Mouse (Mus musculus): ENCODE data around the gene Fn3krp. TPM values are rescaled to one million over a fixed set of nuclear protein-coding genes. Genes with fewer than 3 reads are reported as not detected.

Fn3krp gene
- polyA plus RNA-seq, 1 experiment from 2014 or later: 7.8 TPM

DNA sequence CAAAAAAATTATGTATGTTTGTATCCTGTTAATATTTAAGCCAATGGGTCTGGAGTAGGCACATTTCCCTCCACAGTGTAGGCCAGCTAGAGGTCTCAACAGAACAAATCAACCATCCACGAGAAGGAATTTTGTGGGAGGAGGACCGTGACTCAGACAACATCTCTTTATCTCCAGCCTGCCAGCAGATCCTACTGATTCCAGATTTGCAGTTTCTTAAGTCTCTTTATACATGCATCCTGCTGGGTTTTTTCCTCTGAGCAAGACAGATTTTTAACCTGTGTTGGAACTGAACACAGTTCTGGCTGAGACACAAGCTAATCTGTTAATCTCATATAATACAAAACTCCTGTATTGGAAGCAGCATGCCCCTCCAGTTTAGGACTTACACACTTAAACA is 2.3 kb upstream of the Fn3krp start:
- 74% methylated on average over 2 of the region's 2 CpGs for WGBS
- Histone ChIP-seq H3K4me1 (peaks cover 15% of the 10 kb centered on the region), H3K27ac (replicated peaks) (no peak overlapping the region), H3K36me3 (replicated peaks) (no peaks in the 10 kb centered on the region), H3K27me3 (replicated peaks; ENCODE audit: low read depth, poor library complexity, severe bottlenecking) (no peaks in the 10 kb centered on the region), H3K9me3 (no peaks in the 10 kb centered on the region), H3K4me3 (no peak overlapping the region)
- no peak for DNase-seq (ENCODE audit: low spot score)

DNA sequence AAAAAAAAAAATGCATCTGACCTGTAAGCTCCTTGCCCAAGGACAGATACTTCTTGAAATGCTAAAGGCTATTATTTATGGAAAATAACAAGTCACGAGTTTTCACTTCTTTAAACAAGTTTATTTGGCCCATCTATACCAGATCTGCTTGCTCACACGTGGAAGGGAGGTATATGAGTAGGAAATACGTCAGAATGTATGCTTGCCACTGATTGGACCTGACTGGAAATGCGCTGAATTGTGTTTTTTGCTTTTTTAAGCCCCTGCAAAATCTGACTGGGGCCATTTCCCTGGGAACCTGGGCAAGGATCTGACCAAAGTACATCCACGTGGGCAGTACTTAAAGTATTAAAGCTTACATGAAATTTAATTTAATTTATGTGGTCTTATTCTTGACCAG is 822 bp upstream of the Fn3krp start:
- WGBS: 49% methylated on average over 5 of the region's 5 CpGs
- H3K27me3 ChIP-seq (replicated peaks; ENCODE audit: low read depth, poor library complexity, severe bottlenecking): no peaks in the 10 kb centered on the region
- no peak for DNase-seq (ENCODE audit: low spot score)
- peaks cover 15% of the 10 kb centered on the region for H3K4me1 ChIP-seq
- H3K9me3 ChIP-seq: no peaks in the 10 kb centered on the region
- no peaks in the 10 kb centered on the region; the same call in 1 of the 2 replicates for H3K36me3 ChIP-seq (replicated peaks)
- peak overlapping the region; percentile 81 for H3K4me3 ChIP-seq
- peak overlapping the region; percentile 84 for H3K27ac ChIP-seq (replicated peaks)

DNA sequence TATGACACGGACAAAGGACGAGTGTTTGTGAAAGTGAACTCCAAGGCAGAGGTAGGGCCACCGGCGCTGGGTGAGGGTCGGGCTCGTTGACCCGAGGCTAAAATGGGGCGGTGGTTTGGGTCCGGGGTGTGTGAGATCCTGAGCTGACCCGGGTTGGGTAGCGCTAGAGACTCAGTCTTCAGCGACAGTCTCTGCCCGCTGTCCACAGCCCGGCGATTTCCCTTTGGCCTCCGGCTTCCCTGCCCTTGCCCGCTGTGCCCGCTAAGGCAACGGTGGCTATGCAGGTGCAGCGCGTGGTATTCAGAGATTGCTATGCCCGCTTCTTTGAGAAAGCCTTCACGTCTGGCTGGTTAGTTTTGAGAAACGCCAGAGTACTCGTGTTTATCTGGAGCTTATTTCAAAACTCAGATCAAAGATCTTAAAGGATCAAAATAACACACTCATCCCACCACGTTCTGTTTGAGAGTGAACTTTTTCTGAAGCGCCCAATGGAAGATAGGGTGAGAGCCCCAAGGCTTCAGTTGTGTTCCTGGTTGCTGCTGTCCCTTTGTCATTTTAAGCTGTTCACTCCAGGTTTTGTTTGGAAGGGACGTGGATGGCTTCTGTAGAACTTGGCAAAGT is 462 bp downstream of the Fn3krp start:
- DNase-seq (ENCODE audit: low spot score): no peak
- Histone ChIP-seq H3K9me3 (no peaks in the 10 kb centered on the region), H3K27ac (replicated peaks) (peak overlapping the region; percentile 84), H3K4me3 (peak overlapping the region; percentile 81), H3K4me1 (peaks cover 15% of the 10 kb centered on the region), H3K36me3 (replicated peaks) (no peaks in the 10 kb centered on the region; the same call in 1 of the 2 replicates), H3K27me3 (replicated peaks; ENCODE audit: low read depth, poor library complexity, severe bottlenecking) (no peaks in the 10 kb centered on the region)
- WGBS: under 1% methylated on average over 28 of the region's 28 CpGs

DNA sequence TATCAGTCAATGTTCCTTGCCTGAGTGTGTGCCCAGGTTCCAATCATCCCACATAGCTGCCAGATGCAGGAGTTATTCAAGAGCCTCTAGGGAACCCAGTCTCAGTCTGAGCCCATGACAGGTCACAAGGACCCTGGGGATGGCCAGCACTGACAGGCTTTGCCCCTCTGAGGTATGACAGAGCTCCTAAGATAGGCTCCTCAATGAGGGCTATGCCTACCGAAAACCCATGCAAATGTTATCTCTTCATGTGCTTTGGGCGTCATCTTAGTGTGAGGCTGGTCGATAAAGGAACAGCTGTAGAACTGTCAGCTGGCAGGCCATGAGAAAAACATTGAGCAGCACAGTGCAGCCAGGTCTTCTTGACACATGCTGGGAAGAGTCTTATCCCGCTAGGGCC is 12.2 kb downstream of the Fn3krp start:
- WGBS: 76% methylated on average over 4 of the region's 4 CpGs
- no peaks in the 10 kb centered on the region for H3K9me3 ChIP-seq
- DNase-seq (ENCODE audit: low spot score): no peak
- H3K4me1 ChIP-seq: peaks cover 13% of the 10 kb centered on the region
- no peak overlapping the region for H3K4me3 ChIP-seq
- no peak overlapping the region for H3K27ac ChIP-seq (replicated peaks)
- peaks cover 19% of the 10 kb centered on the region for H3K36me3 ChIP-seq (replicated peaks)
- H3K27me3 ChIP-seq (replicated peaks; ENCODE audit: low read depth, poor library complexity, severe bottlenecking): peaks cover 17% of the 10 kb centered on the region

DNA sequence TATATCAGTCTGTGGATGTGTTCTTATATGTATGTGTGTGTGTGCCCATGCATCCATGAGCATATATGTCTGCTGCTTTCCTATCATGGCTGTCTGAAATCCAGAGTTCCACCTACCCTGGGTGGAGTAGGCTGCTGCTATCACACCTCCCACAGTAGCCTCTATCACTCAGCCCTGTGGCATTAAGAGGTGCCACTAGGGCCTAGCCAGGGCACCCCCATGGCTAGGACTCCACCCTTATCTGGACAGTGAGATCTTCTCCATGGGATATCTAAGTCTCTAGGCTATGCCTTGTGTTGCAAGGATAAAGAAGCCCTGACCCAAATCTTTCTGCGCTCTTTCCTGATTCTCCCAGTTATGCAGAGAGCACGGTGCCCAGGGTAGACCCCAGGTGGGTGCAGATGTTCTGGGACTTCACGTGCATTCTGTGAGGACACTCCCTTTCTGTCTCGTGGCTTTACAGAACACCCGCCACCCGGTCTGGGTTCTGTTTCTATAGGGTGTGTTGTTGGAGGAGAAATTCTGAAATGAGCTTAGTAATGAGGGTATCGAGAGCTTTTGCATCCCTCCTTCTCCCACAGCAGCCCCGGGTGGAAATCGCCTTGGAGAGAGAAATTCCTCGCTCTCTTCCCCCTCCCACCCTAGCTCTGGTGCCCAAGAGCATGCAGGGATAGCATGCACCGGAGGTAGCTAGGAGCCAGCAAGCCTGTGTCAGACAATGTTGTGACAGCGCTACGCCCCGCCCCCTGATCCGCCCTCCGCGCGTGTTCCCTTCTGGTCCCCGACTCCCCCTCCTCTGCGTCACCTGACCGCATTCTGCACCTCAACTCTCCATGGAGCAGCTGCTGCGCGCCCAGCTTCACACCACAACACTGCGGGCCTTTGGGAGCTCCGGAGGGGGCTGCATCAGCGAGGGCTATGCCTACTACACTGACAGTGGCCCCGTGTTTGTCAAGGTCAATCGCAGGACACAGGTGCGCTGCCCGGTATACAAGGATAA is 13.3 kb downstream of the Fn3krp start, which contains the start of gene Fn3k:
Gene Fn3k, plus strand, starts transcription at position 758 of the 1,000 bp plus-strand sequence.
- peaks cover 9% of the 10 kb centered on the region for H3K36me3 ChIP-seq (replicated peaks)
- H3K9me3 ChIP-seq: no peaks in the 10 kb centered on the region
- peaks cover 17% of the 10 kb centered on the region for H3K27me3 ChIP-seq (replicated peaks; ENCODE audit: low read depth, poor library complexity, severe bottlenecking)
- 10% methylated on average over 30 of the region's 30 CpGs for WGBS
- peaks cover 18% of the 10 kb centered on the region for H3K4me1 ChIP-seq
- H3K4me3 ChIP-seq: peak within 1 kb of the TSS; percentile 59
- H3K27ac ChIP-seq (replicated peaks): no peak within 1 kb of the TSS
- DNase-seq (ENCODE audit: low spot score): peak; percentile 82

DNA sequence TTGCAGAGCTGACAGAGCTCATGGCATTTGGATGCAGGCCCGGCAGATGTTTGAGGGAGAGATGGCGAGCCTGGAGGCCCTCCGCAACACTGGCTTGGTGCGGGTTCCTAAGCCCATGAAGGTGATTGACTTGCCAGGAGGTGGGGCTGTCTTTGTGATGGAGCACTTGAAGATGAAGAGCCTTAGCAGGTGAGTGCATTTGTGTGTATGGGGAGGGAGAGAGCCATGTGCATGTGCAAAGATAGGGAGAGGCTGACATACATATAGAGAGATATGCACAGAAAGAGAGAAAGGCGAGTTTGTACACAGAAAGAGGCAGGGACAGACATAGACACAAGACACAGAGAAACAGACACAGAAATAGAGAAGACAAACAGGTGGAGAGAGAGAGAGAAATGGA is 16.0 kb downstream of the Fn3krp start:
- DNase-seq (ENCODE audit: low spot score): no peak
- Histone ChIP-seq H3K4me1 (peaks cover 20% of the 10 kb centered on the region), H3K4me3 (no peak overlapping the region), H3K27ac (replicated peaks) (no peak overlapping the region), H3K27me3 (replicated peaks; ENCODE audit: low read depth, poor library complexity, severe bottlenecking) (peaks cover 17% of the 10 kb centered on the region), H3K9me3 (no peaks in the 10 kb centered on the region), H3K36me3 (replicated peaks) (no peaks in the 10 kb centered on the region)
- 80% methylated on average over 5 of the region's 5 CpGs for WGBS

DNA sequence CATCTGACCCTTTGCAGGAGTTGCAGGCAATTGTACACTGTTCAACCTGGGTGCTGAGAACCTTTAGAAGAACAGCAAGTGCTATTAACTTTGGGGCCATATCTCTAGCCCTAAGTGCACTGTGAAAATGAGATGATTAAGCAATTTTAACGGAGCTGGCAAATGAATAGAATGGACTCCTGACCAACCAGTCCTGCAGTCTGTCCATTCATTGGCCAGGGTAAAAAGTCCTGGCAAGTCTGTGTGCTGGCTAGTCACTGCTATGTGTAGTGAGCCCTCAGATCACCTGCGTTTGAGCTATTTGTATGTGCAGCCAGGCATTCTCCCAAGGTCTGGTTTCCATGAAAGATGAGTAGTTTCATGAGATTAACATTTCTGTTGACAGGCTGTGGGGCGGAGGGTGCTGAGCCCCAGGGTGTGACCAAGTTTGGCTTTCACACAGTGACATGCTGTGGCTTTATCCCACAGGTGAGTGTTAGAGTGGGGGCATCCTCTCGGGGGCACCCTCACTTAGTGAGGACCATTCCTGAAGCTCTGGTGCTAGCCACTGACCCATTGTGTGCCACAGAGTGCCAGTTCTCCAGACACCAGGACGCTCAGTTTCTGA is 18.6 kb downstream of the Fn3krp start:
- H3K4me3 ChIP-seq: no peak overlapping the region
- H3K27ac ChIP-seq (replicated peaks): no peak overlapping the region
- H3K9me3 ChIP-seq: no peaks in the 10 kb centered on the region
- no peaks in the 10 kb centered on the region for H3K36me3 ChIP-seq (replicated peaks)
- peaks cover 12% of the 10 kb centered on the region for H3K4me1 ChIP-seq
- no peak for DNase-seq (ENCODE audit: low spot score)
- WGBS: 77% methylated on average over 5 of the region's 5 CpGs
- peaks cover 10% of the 10 kb centered on the region for H3K27me3 ChIP-seq (replicated peaks; ENCODE audit: low read depth, poor library complexity, severe bottlenecking)

DNA sequence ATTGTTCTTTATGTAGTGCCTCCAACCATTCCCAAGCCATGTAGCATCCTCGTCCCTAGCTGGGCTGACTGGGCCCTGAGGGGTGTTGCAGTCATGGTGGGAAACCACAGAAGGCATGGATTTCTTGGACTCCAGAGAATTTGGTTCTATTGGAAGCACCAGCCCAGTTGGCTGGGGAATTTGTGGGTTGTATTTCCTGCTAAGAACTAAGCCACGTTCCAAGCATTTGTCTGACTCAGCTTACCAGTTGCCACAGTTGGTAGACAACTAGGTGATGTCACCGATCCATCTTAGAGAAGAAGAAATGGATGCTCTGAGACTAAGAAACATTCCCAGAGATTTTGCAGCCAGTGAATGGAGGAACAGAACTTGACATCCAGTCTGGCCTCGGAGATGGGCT is 20.5 kb downstream of the Fn3krp start:
- no peak overlapping the region for H3K27ac ChIP-seq (replicated peaks)
- WGBS: 89% methylated on average over 4 of the region's 4 CpGs
- no peaks in the 10 kb centered on the region for H3K36me3 ChIP-seq (replicated peaks)
- H3K4me1 ChIP-seq: peaks cover 8% of the 10 kb centered on the region; the same call in 1 of the 2 replicates
- H3K27me3 ChIP-seq (replicated peaks; ENCODE audit: low read depth, poor library complexity, severe bottlenecking): no peaks in the 10 kb centered on the region
- H3K4me3 ChIP-seq: no peak overlapping the region
- no peaks in the 10 kb centered on the region for H3K9me3 ChIP-seq
- DNase-seq (ENCODE audit: low spot score): no peak

DNA sequence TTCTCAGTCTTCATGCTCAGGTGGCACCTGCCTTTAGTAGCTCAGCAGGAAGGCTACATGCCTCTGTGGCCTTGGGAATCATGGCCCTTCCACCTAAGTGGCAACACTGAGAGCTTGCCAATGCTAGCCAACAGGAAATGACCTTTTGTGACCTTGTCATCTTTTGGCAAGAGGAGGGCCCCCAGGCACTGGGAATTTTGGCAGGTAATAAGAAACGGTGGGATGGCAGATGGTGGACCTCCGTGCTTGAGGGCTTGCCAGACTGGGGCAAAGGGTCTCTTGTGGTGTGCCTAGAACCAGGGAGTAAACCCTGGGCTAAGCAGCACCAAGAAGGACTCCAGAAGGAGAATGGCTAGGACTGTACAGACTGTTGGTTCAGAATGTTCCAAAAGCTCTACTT is 20.9 kb downstream of the Fn3krp start:
- H3K27me3 ChIP-seq (replicated peaks; ENCODE audit: low read depth, poor library complexity, severe bottlenecking): no peaks in the 10 kb centered on the region
- 63% methylated on average over 2 of the region's 2 CpGs for WGBS
- DNase-seq (ENCODE audit: low spot score): no peak
- no peak overlapping the region for H3K4me3 ChIP-seq
- peaks cover 8% of the 10 kb centered on the region; the same call in 1 of the 2 replicates for H3K4me1 ChIP-seq
- H3K36me3 ChIP-seq (replicated peaks): no peaks in the 10 kb centered on the region
- no peak overlapping the region for H3K27ac ChIP-seq (replicated peaks)
- no peaks in the 10 kb centered on the region for H3K9me3 ChIP-seq

DNA sequence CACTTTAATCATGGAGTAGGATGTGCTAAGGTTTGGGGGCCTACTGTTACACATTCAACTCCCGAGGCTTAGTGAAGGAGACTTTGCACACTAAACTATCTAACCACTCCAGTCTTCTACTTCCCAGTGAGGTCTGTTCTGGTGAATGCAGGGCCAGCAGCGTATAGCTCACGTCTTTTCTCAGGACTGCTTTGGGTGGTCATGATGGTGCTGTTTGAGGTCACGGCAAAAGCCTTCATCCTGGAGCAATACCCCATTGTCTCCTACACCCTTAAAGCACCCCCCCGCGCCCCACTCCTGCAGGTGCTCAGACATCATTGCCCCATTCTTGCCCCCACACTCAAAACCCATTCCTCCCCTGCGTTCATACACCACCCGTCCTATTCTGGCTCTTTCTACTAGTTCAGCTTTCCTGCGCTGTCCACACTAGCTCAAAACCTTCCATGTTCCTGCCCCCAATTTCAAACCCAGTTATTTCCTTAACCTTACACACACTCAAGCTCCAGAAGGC is 30.1 kb downstream of the Fn3krp start:
- Histone ChIP-seq H3K4me3 (peak overlapping the region; percentile 95), H3K36me3 (replicated peaks) (peaks cover 16% of the 10 kb centered on the region), H3K9me3 (no peaks in the 10 kb centered on the region), H3K27ac (replicated peaks) (peak overlapping the region; percentile 78; the same call in 1 of the 2 replicates), H3K27me3 (replicated peaks; ENCODE audit: low read depth, poor library complexity, severe bottlenecking) (no peaks in the 10 kb centered on the region; the same call in 1 of the 2 replicates), H3K4me1 (peaks cover 19% of the 10 kb centered on the region)
- DNase-seq (ENCODE audit: low spot score): no peak
- WGBS: 23% methylated on average over 9 of the region's 9 CpGs

DNA sequence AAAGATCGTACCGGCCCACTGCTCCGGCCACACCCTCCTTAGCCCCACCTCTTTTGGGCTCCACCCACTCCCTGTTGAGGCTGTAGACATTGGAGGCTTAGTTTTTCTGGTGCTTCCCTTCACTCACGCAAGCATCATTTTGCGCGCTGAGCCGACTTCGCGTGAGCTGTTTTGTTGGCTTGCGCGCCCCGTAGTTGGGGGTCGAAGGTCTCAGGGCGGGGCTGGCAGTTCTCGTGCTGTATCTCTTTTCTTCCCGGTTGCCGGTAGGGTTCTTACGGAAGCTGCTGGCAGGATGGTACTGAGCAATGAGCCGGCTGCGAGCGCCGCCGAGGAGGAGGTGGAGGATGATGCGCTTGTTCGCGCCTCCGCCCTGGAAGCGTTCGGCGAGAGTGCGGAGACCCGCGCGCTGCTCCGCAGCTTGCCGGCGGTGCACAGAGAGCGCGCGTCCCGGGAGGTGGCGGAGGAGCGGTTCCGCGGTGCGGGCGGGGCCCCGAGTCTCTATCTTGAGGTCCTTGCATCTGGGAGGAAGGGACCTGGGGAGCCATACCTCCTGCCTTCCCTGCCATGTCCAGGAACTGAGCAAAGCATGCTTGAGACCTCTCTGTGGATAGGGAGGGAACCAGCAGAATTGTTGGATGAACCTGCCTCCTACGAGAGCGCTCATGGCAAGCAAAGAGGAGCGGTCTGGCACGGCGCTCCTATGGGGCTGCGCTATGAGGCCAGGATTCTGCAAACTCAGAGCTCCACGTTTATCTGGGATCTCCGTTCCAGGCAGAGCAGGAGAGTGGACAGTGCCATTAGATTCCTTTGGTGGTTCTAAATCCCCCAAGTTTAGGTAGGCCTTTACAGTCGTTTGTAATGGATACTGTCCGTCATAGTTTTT is 30.8 kb downstream of the Fn3krp start, which contains the start of gene Tbcd:
Gene Tbcd, plus strand, starts transcription at position 197 of the 883 bp plus-strand sequence.
- 1% methylated on average over 58 of the region's 58 CpGs for WGBS
- peak; percentile 94 for DNase-seq (ENCODE audit: low spot score)
- Histone ChIP-seq H3K27ac (replicated peaks) (peak within 1 kb of the TSS; percentile 78), H3K9me3 (no peaks in the 10 kb centered on the region), H3K4me1 (peaks cover 19% of the 10 kb centered on the region), H3K4me3 (peak within 1 kb of the TSS; percentile 95), H3K36me3 (replicated peaks) (peaks cover 23% of the 10 kb centered on the region), H3K27me3 (replicated peaks; ENCODE audit: low read depth, poor library complexity, severe bottlenecking) (no peaks in the 10 kb centered on the region; the same call in 1 of the 2 replicates)
